Mouse (Mus musculus): ENCODE data around the gene Arfgap1. TPM values are rescaled to one million over a fixed set of nuclear protein-coding genes. Genes with fewer than 3 reads are reported as not detected.

Gene Arfgap1
- polyA plus RNA-seq, 1 experiment from 2014 or later = 130 TPM

DNA sequence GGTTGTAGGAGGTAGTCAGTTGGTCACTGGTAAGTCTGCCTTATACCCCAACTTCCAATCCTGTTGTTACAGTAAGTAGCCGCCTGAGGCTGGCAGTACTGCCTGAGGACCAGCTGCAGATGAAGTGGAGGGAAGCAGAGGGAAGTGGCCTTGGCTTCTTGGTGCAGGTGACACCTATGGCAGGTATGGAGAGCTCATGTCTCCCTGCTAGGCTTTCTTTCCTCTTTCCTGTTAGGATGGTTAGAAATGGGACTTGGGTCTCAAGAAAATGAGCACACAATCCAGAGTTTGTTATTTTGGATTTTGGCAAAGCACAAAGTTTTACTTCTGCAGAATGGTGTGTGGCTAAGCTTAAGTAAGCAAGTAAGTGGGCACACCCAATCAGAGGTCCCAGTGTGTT lies 21.9 kb downstream of the Arfgap1 start:
- ATAC-seq = no peak
- Histone ChIP-seq H3K27ac (ENCODE audit: low read length) (no peak overlapping the region), H3K4me3 (ENCODE audit: low read depth, low read length) (no peak overlapping the region), H3K36me3 (ENCODE audit: control insufficient read depth, insufficient read depth, low read length) (0 out of 2 replicates have a peak, but pooled peaks cover 3% of the 10 kb centered on the region), H3K4me2 (ENCODE audit: low read length) (no peak overlapping the region), H3K9me3 (replicated peaks; ENCODE audit: control insufficient read depth, low read length, poor library complexity, severe bottlenecking) (no peaks in the 10 kb centered on the region), H3K27me3 (ENCODE audit: control insufficient read depth, insufficient read depth, low read depth, low read length) (no peaks in the 10 kb centered on the region), H3K9ac (ENCODE audit: low read depth, low read length) (no peak overlapping the region), H3K4me1 (ENCODE audit: control insufficient read depth, insufficient read depth, low read length) (0 out of 2 replicates have a peak, but pooled peaks cover 2% of the 10 kb centered on the region)
- 86% methylated on average over 1 of the region's 1 CpGs for WGBS

- H3K4me3 ChIP-seq (ENCODE audit: low read depth, low read length) = no peak overlapping the region
- 0 out of 2 replicates have a peak, but pooled peaks cover 2% of the 10 kb centered on the region for H3K4me1 ChIP-seq (ENCODE audit: control insufficient read depth, insufficient read depth, low read length)
- no peak overlapping the region for H3K4me2 ChIP-seq (ENCODE audit: low read length)
- H3K36me3 ChIP-seq (ENCODE audit: control insufficient read depth, insufficient read depth, low read length) = no peaks in the 10 kb centered on the region
- H3K27ac ChIP-seq (ENCODE audit: low read length) = no peak overlapping the region
- WGBS = 59% methylated on average over 4 of the region's 4 CpGs
- ATAC-seq = no peak
- no peaks in the 10 kb centered on the region for H3K27me3 ChIP-seq (ENCODE audit: control insufficient read depth, insufficient read depth, low read depth, low read length)
- no peak overlapping the region for H3K9ac ChIP-seq (ENCODE audit: low read depth, low read length)
- H3K9me3 ChIP-seq (replicated peaks; ENCODE audit: control insufficient read depth, low read length, poor library complexity, severe bottlenecking) = no peaks in the 10 kb centered on the region
Observed at GRCm38 (mm10) chr2:180990347-180990746, 23.3 kb downstream of the Arfgap1 start.

- H3K4me3 ChIP-seq (ENCODE audit: low read depth, low read length) = no peak overlapping the region
- no peaks in the 10 kb centered on the region for H3K4me1 ChIP-seq (ENCODE audit: control insufficient read depth, insufficient read depth, low read length)
- H3K4me2 ChIP-seq (ENCODE audit: low read length) = no peak overlapping the region
- no peaks in the 10 kb centered on the region for H3K36me3 ChIP-seq (ENCODE audit: control insufficient read depth, insufficient read depth, low read length)
- no peaks in the 10 kb centered on the region for H3K9me3 ChIP-seq (replicated peaks; ENCODE audit: control insufficient read depth, low read length, poor library complexity, severe bottlenecking)
- no peak overlapping the region for H3K27ac ChIP-seq (ENCODE audit: low read length)
- H3K9ac ChIP-seq (ENCODE audit: low read depth, low read length) = no peak overlapping the region
- H3K27me3 ChIP-seq (ENCODE audit: control insufficient read depth, insufficient read depth, low read depth, low read length) = no peaks in the 10 kb centered on the region
- ATAC-seq = no peak
- 83% methylated on average over 2 of the region's 2 CpGs for WGBS
Observed at GRCm38 (mm10) chr2:180994360-180994759, 27.3 kb downstream of the Arfgap1 start.

- H3K4me1 ChIP-seq (ENCODE audit: control insufficient read depth, insufficient read depth, low read length) = no peaks in the 10 kb centered on the region
- 68% methylated on average over 4 of the region's 4 CpGs for WGBS
- H3K9me3 ChIP-seq (replicated peaks; ENCODE audit: control insufficient read depth, low read length, poor library complexity, severe bottlenecking) = no peaks in the 10 kb centered on the region
- no peak overlapping the region for H3K4me3 ChIP-seq (ENCODE audit: low read depth, low read length)
- H3K4me2 ChIP-seq (ENCODE audit: low read length) = no peak overlapping the region
- no peak overlapping the region for H3K27ac ChIP-seq (ENCODE audit: low read length)
- H3K27me3 ChIP-seq (ENCODE audit: control insufficient read depth, insufficient read depth, low read depth, low read length) = no peaks in the 10 kb centered on the region
- H3K36me3 ChIP-seq (ENCODE audit: control insufficient read depth, insufficient read depth, low read length) = no peaks in the 10 kb centered on the region
- no peak for ATAC-seq
- no peak overlapping the region for H3K9ac ChIP-seq (ENCODE audit: low read depth, low read length)
Observed at GRCm38 (mm10) chr2:180995457-180995856, 28.4 kb downstream of the Arfgap1 start.

- Histone ChIP-seq H3K4me3 (ENCODE audit: low read depth, low read length) (no peak overlapping the region), H3K27ac (ENCODE audit: low read length) (no peak overlapping the region), H3K4me1 (ENCODE audit: control insufficient read depth, insufficient read depth, low read length) (no peaks in the 10 kb centered on the region), H3K4me2 (ENCODE audit: low read length) (no peak overlapping the region), H3K9ac (ENCODE audit: low read depth, low read length) (0 out of 2 replicates have a peak overlapping the region, but pooled peaks have one; percentile 16), H3K36me3 (ENCODE audit: control insufficient read depth, insufficient read depth, low read length) (no peaks in the 10 kb centered on the region), H3K27me3 (ENCODE audit: control insufficient read depth, insufficient read depth, low read depth, low read length) (no peaks in the 10 kb centered on the region), H3K9me3 (replicated peaks; ENCODE audit: control insufficient read depth, low read length, poor library complexity, severe bottlenecking) (no peaks in the 10 kb centered on the region)
- peak; percentile 57 for ATAC-seq
- 17% methylated on average over 5 of the region's 5 CpGs for WGBS
Observed at GRCm38 (mm10) chr2:180996436-180996835, 29.4 kb downstream of the Arfgap1 start.

- Histone ChIP-seq H3K27ac (ENCODE audit: low read length) (no peak overlapping the region), H3K27me3 (ENCODE audit: control insufficient read depth, insufficient read depth, low read depth, low read length) (no peaks in the 10 kb centered on the region), H3K9ac (ENCODE audit: low read depth, low read length) (0 out of 2 replicates have a peak overlapping the region, but pooled peaks have one; percentile 16), H3K4me2 (ENCODE audit: low read length) (no peak overlapping the region), H3K9me3 (replicated peaks; ENCODE audit: control insufficient read depth, low read length, poor library complexity, severe bottlenecking) (no peaks in the 10 kb centered on the region), H3K4me1 (ENCODE audit: control insufficient read depth, insufficient read depth, low read length) (no peaks in the 10 kb centered on the region), H3K36me3 (ENCODE audit: control insufficient read depth, insufficient read depth, low read length) (no peaks in the 10 kb centered on the region), H3K4me3 (ENCODE audit: low read depth, low read length) (no peak overlapping the region)
- 68% methylated on average over 3 of the region's 3 CpGs for WGBS
- peak; percentile 46; the same call in 1 of the 2 replicates for ATAC-seq
Observed at GRCm38 (mm10) chr2:180996905-180997304, 29.9 kb downstream of the Arfgap1 start.

DNA sequence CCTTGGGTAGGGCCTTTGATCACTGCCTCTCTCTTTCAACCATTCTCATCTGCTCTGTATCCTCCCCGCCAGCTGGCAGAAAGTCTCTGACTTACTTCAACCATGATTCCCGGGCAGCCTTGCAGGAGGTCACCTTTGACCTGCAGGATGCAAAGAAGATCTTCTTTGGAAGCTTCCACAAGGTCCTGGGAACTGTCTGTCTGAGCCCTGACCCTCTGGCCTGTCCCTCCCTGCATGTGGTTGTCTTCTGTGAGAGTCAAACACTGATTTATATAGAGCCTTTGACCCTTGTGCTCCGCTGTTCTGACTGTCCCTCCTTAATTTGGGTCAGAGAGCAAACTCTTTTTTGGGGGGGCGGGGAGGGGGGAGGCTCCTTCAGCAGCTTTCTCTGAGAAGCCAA lies 40.0 kb downstream of the Arfgap1 start:
- H3K4me3 ChIP-seq (ENCODE audit: low read depth, low read length) = no peak overlapping the region
- no peak overlapping the region for H3K9ac ChIP-seq (ENCODE audit: low read depth, low read length)
- 37% methylated on average over 4 of the region's 4 CpGs for WGBS
- no peak overlapping the region for H3K4me2 ChIP-seq (ENCODE audit: low read length)
- no peaks in the 10 kb centered on the region for H3K27me3 ChIP-seq (ENCODE audit: control insufficient read depth, insufficient read depth, low read depth, low read length)
- ATAC-seq = no peak
- no peaks in the 10 kb centered on the region for H3K4me1 ChIP-seq (ENCODE audit: control insufficient read depth, insufficient read depth, low read length)
- H3K36me3 ChIP-seq (ENCODE audit: control insufficient read depth, insufficient read depth, low read length) = no peaks in the 10 kb centered on the region
- H3K9me3 ChIP-seq (replicated peaks; ENCODE audit: control insufficient read depth, low read length, poor library complexity, severe bottlenecking) = no peaks in the 10 kb centered on the region
- H3K27ac ChIP-seq (ENCODE audit: low read length) = no peak overlapping the region

DNA sequence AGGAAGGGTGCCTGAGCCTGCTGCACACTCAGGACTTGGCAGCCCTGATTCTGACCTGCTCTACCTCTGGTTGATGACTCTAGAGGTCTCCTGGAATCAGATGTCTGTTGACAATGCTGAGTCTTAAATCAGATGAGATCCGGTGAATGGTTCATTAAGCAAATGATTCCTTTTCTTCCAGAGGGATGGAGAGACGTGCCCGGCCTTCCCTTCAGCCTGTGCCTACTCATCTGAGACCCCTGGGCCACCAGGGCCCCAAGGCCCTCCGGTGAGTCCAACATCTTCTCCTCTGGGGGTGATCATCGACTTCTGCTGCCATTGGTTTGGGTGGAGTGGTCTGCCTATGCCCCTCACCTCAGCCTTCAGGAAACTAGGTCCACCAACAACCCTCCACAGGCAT lies 41.3 kb downstream of the Arfgap1 start:
- Histone ChIP-seq H3K9me3 (replicated peaks; ENCODE audit: control insufficient read depth, low read length, poor library complexity, severe bottlenecking) (no peaks in the 10 kb centered on the region), H3K4me3 (ENCODE audit: low read depth, low read length) (no peak overlapping the region), H3K4me1 (ENCODE audit: control insufficient read depth, insufficient read depth, low read length) (no peaks in the 10 kb centered on the region), H3K9ac (ENCODE audit: low read depth, low read length) (no peak overlapping the region), H3K36me3 (ENCODE audit: control insufficient read depth, insufficient read depth, low read length) (no peaks in the 10 kb centered on the region), H3K4me2 (ENCODE audit: low read length) (no peak overlapping the region), H3K27me3 (ENCODE audit: control insufficient read depth, insufficient read depth, low read depth, low read length) (no peaks in the 10 kb centered on the region), H3K27ac (ENCODE audit: low read length) (no peak overlapping the region)
- 61% methylated on average over 5 of the region's 5 CpGs for WGBS
- no peak for ATAC-seq

GRCm38 (mm10) chr2:181031406-181031934 lies 64.4 kb downstream of the Arfgap1 start:
- H3K27ac ChIP-seq (ENCODE audit: low read length) = 0 out of 2 replicates have a peak overlapping the region, but pooled peaks have one; percentile 7
- no peak overlapping the region for H3K9ac ChIP-seq (ENCODE audit: low read depth, low read length)
- no peaks in the 10 kb centered on the region for H3K9me3 ChIP-seq (replicated peaks; ENCODE audit: control insufficient read depth, low read length, poor library complexity, severe bottlenecking)
- H3K36me3 ChIP-seq (ENCODE audit: control insufficient read depth, insufficient read depth, low read length) = peaks cover 7% of the 10 kb centered on the region; the same call in 1 of the 2 replicates
- ATAC-seq = no peak
- no peaks in the 10 kb centered on the region for H3K27me3 ChIP-seq (ENCODE audit: control insufficient read depth, insufficient read depth, low read depth, low read length)
- no peaks in the 10 kb centered on the region for H3K4me1 ChIP-seq (ENCODE audit: control insufficient read depth, insufficient read depth, low read length)
- no peak overlapping the region for H3K4me3 ChIP-seq (ENCODE audit: low read depth, low read length)
- no peak overlapping the region for H3K4me2 ChIP-seq (ENCODE audit: low read length)
- WGBS = 81% methylated on average over 11 of the region's 11 CpGs

Measured in midbrain, embryonic 16.5 days (tissue).